Mouse (Mus musculus) bone marrow, adult 2 months (tissue): ENCODE results near the gene Tmem182.

Source experiments
- CTCF ChIP-seq: fragments of 200-500 bp; IDR thresholded peaks from 2 replicates; pipeline ENCODE4 v1.5.1; 2011; ENCODE audit warnings: low read length, control low read depth; ENCODE audit not compliant: control insufficient read depth, insufficient read depth
- POLR2A ChIP-seq: fragments of 200-500 bp; IDR thresholded peaks from 2 replicates; pipeline ENCODE4 v1.6.1; 2011; ENCODE audit warnings: low read depth, mild to moderate bottlenecking, control low read depth, low read length, borderline replicate concordance; ENCODE audit not compliant: control insufficient read depth

DNA sequence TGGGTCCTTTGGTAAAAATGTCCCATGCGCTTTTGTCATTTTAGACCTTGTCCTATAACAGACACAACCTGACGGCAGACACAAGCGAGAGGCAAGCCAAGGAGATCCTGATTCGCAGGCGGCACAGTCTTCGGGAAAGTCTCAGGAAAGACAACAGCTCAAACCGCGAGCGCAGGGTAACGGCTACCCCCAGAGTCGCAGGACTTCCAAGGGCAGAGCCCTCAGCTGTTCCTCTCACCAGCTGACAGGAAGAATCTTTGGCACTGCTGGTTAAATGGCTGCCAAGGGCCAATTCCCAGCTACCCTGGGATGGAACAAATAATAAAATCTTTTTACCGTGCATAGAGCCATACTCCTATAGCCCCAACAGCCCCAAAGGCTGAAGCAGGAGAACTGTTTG is 39.9 kb upstream of the Tmem182 start:
- TF ChIP-seq POLR2A (no peak), CTCF (no peak)
